Mouse (Mus musculus) adrenal gland, postnatal 10 days (tissue): ENCODE measurements around the gene Aldh3b1. TPM values are rescaled to one million over a fixed set of nuclear protein-coding genes. Genes with fewer than 3 reads are reported as not detected.

Source experiments
- DNase-seq: peaks from one replicate; pipeline ENCODE4 v3.0.0; 2021; ENCODE audit warnings: mixed read lengths
- total RNA-seq, 2 experiments: library from RNA; stranded (reverse); gene quantifications; 2 replicates each; pipeline ENCODE4 v1.2.3; 2021

Gene Aldh3b1
- total RNA-seq, 2 experiments from 2014 or later, result 50.9 to 71.0 TPM

GRCm38 (mm10) chr19:3945872-3946564 is 16.4 kb upstream of the Aldh3b1 start:
- DNase-seq, result no peak

GRCm38 (mm10) chr19:3942986-3943735 is 13.6 kb upstream of the Aldh3b1 start:
- no peak for DNase-seq

- DNase-seq, result no peak
Observed at GRCm38 (mm10) chr19:3942315-3942714, 12.7 kb upstream of the Aldh3b1 start.

- peak; percentile 78 for DNase-seq
Observed at GRCm38 (mm10) chr19:3935896-3936850, 6.6 kb upstream of the Aldh3b1 start.

GRCm38 (mm10) chr19:3935032-3935895 is 5.7 kb upstream of the Aldh3b1 start, which contains the start of gene Unc93b1:
Gene Unc93b1 (plus strand): TSS chr19:3935186.
- DNase-seq, result peak; percentile 86

- DNase-seq, result no peak
Observed at GRCm38 (mm10) chr19:3931716-3932115, 2.1 kb upstream of the Aldh3b1 start.

- peak; percentile 31 for DNase-seq
Observed at GRCm38 (mm10) chr19:3930262-3931057, 852 bp upstream of the Aldh3b1 start.

GRCm38 (mm10) chr19:3928779-3929178 is 829 bp downstream of the Aldh3b1 start:
- DNase-seq, result peak; percentile 19

GRCm38 (mm10) chr19:3927989-3928388 is 1.6 kb downstream of the Aldh3b1 start:
- DNase-seq, result no peak

GRCm38 (mm10) chr19:3926685-3927084 is 2.9 kb downstream of the Aldh3b1 start:
- peak; percentile 9 for DNase-seq

- peak; percentile 38 for DNase-seq
Observed at GRCm38 (mm10) chr19:3926279-3926678, 3.3 kb downstream of the Aldh3b1 start.

- DNase-seq, result no peak
Observed at GRCm38 (mm10) chr19:3925859-3926258, 3.7 kb downstream of the Aldh3b1 start.

GRCm38 (mm10) chr19:3924868-3925267 is 4.7 kb downstream of the Aldh3b1 start:
- no peak for DNase-seq

- DNase-seq, result peak; percentile 66
Observed at GRCm38 (mm10) chr19:3924190-3924589, 5.4 kb downstream of the Aldh3b1 start.

GRCm38 (mm10) chr19:3923586-3923985 is 6.0 kb downstream of the Aldh3b1 start:
- peak; percentile 52 for DNase-seq

GRCm38 (mm10) chr19:3922661-3923371 is 6.8 kb downstream of the Aldh3b1 start:
- no peak for DNase-seq

GRCm38 (mm10) chr19:3919928-3920327 is 9.7 kb downstream of the Aldh3b1 start:
- DNase-seq, result no peak

- peak; percentile 61 for DNase-seq
Observed at GRCm38 (mm10) chr19:3916727-3917126, 12.9 kb downstream of the Aldh3b1 start.

GRCm38 (mm10) chr19:3914535-3914934 is 15.1 kb downstream of the Aldh3b1 start:
- DNase-seq, result no peak

- no peak for DNase-seq
Observed at GRCm38 (mm10) chr19:3913692-3914091, 15.9 kb downstream of the Aldh3b1 start.
